Mouse (Mus musculus) stomach, embryonic 14.5 days (tissue): Measurements from ENCODE around the gene Morn1. TPM values are rescaled to one million over a fixed set of nuclear protein-coding genes. Genes with fewer than 3 reads are reported as not detected.
A peak's percentile ranks its signal among the peaks of the same experiment; 100 is the strongest.

Source experiments
- ATAC-seq: fragments of 200-750 bp; cut with Nextera tagmentation; 2 replicates; pipeline ENCODE4 v1.8.0; 2017; ENCODE audit warnings: low read depth, moderate TSS enrichment; ENCODE audit not compliant: insufficient number of reproducible peaks, insufficient read depth, low FRiP score
- H3K27ac ChIP-seq: fragments of 300-500 bp; sonication (generic); 2 replicates; pipeline ENCODE4 v1.5.1; 2014; ENCODE audit warnings: mild to moderate bottlenecking, low read length, moderate library complexity, mixed read lengths
- H3K27me3 ChIP-seq: fragments of 300-500 bp; sonication (generic); 2 replicates; pipeline ENCODE4 v1.6.1; 2014; ENCODE audit warnings: low read length, control low read depth, mixed read lengths; ENCODE audit not compliant: control insufficient read depth, insufficient read depth
- H3K36me3 ChIP-seq: fragments of 300-500 bp; sonication (generic); 2 replicates; pipeline ENCODE4 v1.6.1; 2014; ENCODE audit warnings: mild to moderate bottlenecking, control low read depth, low read length, moderate library complexity, mixed read lengths; ENCODE audit not compliant: control insufficient read depth, insufficient read depth
- H3K4me1 ChIP-seq: fragments of 300-500 bp; sonication (generic); 2 replicates; pipeline ENCODE4 v1.6.1; 2014; ENCODE audit warnings: low read length, control low read depth, mixed read lengths; ENCODE audit not compliant: control insufficient read depth, insufficient read depth
- H3K4me2 ChIP-seq: fragments of 300-500 bp; sonication (generic); replicated peaks from 2 replicates; pipeline ENCODE4 v1.6.1; 2014; ENCODE audit warnings: low read depth, low read length, control low read depth
- H3K4me3 ChIP-seq: fragments of 300-500 bp; sonication (generic); 2 replicates; pipeline ENCODE4 v1.5.1; 2014; ENCODE audit warnings: low read depth, low read length, control low read depth
- H3K9ac ChIP-seq: fragments of 300-500 bp; sonication (generic); replicated peaks from 2 replicates; pipeline ENCODE4 v1.6.1; 2014; ENCODE audit warnings: low read depth, mild to moderate bottlenecking, control low read depth, low read length, moderate library complexity, mixed read lengths
- H3K9me3 ChIP-seq: fragments of 300-500 bp; sonication (generic); 2 replicates; pipeline ENCODE4 v1.6.1; 2016; ENCODE audit warnings: low read depth, low read length, control low read depth; ENCODE audit not compliant: control insufficient read depth
- WGBS: fragments of 180-500 bp; shearing (Covaris S2); extraction: QIAGEN DNeasy Blood & Tissue Kit; methylation state at CpG from one replicate; pipeline ENCODE4 v1.1.7; 2014; 5-methylcytosine and 5-hydroxymethylcytosine counted together
- polyA plus RNA-seq: library from polyadenylated mRNA; unstranded; fragments of >200 nt; fragmentation: Nextera tagmentation; extraction: Ambion mirVana; gene quantifications from 2 replicates; pipeline ENCODE4 v1.2.1, GENCODE M21; 2014

The Morn1 gene
- polyA plus RNA-seq, 1 experiment from 2014 or later, result 4.8 TPM

DNA sequence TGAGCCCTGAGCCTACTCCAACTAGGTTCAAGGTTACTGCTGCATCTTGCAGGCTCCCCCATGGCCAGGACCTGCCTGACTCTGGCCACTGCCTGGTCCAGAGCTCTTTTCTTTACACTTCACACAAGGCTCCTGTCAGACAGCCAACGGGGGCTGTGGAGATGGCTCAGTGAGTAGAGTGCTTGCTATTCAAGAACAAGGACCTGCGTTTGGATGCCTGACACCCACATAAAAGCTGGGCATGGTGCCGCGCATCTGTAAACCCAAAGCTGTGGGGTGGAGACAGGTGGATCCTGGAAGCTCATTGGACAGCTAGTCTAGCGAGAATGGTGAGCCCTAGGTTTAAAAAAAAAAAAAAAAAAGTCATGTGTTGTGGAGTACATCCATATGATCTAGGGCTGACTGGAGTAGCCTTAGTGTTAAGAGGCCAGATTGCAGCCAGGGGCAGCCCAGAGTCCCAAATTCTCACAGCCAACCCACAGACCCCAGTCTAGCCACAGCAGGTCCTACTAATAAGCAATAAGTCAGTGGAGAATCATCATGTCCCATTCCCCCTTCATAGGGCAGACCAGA is 85.7 kb downstream of the Morn1 start:
- Histone ChIP-seq H3K9ac (no peak overlapping the region), H3K27ac (no peak overlapping the region), H3K4me3 (no peak overlapping the region), H3K27me3 (no peaks in the 10 kb centered on the region), H3K4me2 (no peak overlapping the region), H3K9me3 (no peaks in the 10 kb centered on the region), H3K4me1 (peaks cover 60% of the 10 kb centered on the region), H3K36me3 (no peaks in the 10 kb centered on the region)
- ATAC-seq, result no peak
- WGBS, result 81% methylated on average over 5 of the region's 5 CpGs

DNA sequence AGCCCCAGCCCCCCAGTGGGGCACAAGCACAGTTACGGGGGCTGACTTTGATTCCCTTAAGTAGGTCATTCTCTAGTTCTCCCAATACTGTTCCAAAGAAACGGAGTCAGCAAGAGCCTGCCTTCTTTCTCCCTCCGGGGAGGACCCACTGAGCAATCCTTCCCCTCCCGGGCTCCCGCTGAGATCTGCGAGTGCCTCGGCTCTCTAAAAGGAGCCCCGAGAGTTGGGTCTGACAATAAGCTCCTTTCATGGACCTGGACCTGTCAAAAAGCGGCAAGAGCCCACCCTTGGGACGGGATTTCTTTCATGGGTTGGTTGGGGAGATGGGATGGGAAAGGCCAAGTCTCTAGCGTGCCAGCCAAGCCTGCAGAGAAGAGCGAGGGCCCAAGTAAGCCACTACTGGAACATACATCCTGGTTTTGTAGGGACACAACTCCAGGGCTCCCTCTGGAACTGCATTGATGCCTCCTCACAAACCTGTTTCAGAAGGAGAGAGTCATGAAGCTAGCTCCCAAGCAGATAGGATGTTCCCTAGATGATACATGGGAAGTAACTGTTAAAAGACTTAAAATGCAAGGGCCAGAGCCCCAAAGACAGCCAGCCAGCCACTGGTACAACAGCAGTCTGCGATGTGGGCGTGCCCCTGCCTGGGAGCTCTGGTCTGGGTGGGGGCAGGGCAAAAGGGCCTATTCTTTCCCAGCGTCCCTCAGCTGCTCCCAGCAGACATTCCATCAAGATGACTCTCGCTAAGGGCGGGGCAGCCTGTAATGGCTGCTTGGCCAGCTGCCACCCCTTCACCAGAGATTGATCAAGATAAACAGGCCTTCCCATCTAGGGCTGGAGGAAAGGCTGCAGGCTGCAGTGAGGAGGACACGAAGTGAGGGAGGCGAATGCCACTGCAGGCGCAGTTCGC is 86.8 kb downstream of the Morn1 start:
- H3K4me3 ChIP-seq, result no peak overlapping the region
- H3K36me3 ChIP-seq, result no peaks in the 10 kb centered on the region

GRCm38 (mm10) chr4:155173822-155174785 is 87.7 kb downstream of the Morn1 start:
- 12% methylated on average over 16 of the region's 17 CpGs for WGBS
- ATAC-seq, result no peak; the same call in 1 of the 2 replicates
- no peaks in the 10 kb centered on the region for H3K27me3 ChIP-seq

More for the DNA sequence above, 86.8 kb downstream of the Morn1 start:
- peak; percentile 92 for ATAC-seq
- 14% methylated on average over 21 of the region's 21 CpGs for WGBS
- H3K4me1 ChIP-seq, result peaks cover 72% of the 10 kb centered on the region
- no peaks in the 10 kb centered on the region for H3K27me3 ChIP-seq
- H3K27ac ChIP-seq, result peak overlapping the region; percentile 99
- H3K4me2 ChIP-seq, result peak overlapping the region; percentile 33
- H3K9ac ChIP-seq, result no peak overlapping the region; the same call in 1 of the 2 replicates
- H3K9me3 ChIP-seq, result no peaks in the 10 kb centered on the region

GRCm38 (mm10) chr4:155176210-155176609 is 89.8 kb downstream of the Morn1 start:
- WGBS, result 64% methylated on average over 3 of the region's 3 CpGs
- Histone ChIP-seq H3K9me3 (no peaks in the 10 kb centered on the region), H3K4me2 (no peak overlapping the region), H3K27me3 (no peaks in the 10 kb centered on the region), H3K27ac (peak overlapping the region; percentile 2; the same call in 1 of the 2 replicates), H3K4me3 (no peak overlapping the region), H3K9ac (no peak overlapping the region), H3K4me1 (peaks cover 76% of the 10 kb centered on the region), H3K36me3 (no peaks in the 10 kb centered on the region)
- no peak for ATAC-seq

More at GRCm38 (mm10) chr4:155173822-155174785, 87.7 kb downstream of the Morn1 start:
- no peak overlapping the region for H3K4me3 ChIP-seq
- no peaks in the 10 kb centered on the region for H3K36me3 ChIP-seq
- no peaks in the 10 kb centered on the region for H3K9me3 ChIP-seq
- H3K9ac ChIP-seq, result no peak overlapping the region
- H3K27ac ChIP-seq, result peak overlapping the region; percentile 99
- peaks cover 81% of the 10 kb centered on the region for H3K4me1 ChIP-seq
- peak overlapping the region; percentile 33 for H3K4me2 ChIP-seq

DNA sequence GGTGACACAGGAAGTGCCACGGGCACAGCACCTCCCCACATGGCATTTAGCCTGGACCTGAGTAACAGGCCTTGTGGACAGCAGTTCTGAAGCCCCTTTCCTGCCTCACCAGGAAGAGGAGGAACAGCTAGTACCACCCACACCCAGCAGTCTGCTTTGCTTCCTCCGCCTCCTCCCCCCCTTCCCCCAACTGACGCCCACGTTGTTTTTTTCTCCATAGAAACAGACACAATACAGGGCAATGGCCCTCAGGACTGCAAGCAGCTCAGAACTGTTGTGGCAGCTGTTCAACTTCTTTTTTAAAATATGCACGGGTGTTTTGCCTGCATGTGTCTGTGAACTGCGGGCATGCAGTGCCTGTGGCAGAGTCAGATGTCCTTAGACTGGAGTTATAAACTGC is 91.9 kb downstream of the Morn1 start:
- no peaks in the 10 kb centered on the region for H3K36me3 ChIP-seq
- 14% methylated on average over 6 of the region's 6 CpGs for WGBS
- ATAC-seq, result peak; percentile 26; the same call in 1 of the 2 replicates
- no peaks in the 10 kb centered on the region for H3K9me3 ChIP-seq
- H3K4me3 ChIP-seq, result no peak overlapping the region
- H3K4me2 ChIP-seq, result peak overlapping the region; percentile 22
- H3K9ac ChIP-seq, result no peak overlapping the region
- H3K27me3 ChIP-seq, result no peaks in the 10 kb centered on the region
- peak overlapping the region; percentile 90 for H3K27ac ChIP-seq
- peaks cover 61% of the 10 kb centered on the region for H3K4me1 ChIP-seq

- Histone ChIP-seq H3K27me3 (no peaks in the 10 kb centered on the region), H3K9me3 (no peaks in the 10 kb centered on the region), H3K9ac (no peak overlapping the region), H3K4me2 (peak overlapping the region; percentile 22; the same call in 1 of the 2 replicates), H3K36me3 (no peaks in the 10 kb centered on the region), H3K4me1 (peaks cover 59% of the 10 kb centered on the region), H3K27ac (peak overlapping the region; percentile 90), H3K4me3 (no peak overlapping the region)
- 35% methylated on average over 3 of the region's 3 CpGs for WGBS
- no peak for ATAC-seq
Measured at GRCm38 (mm10) chr4:155178981-155179512, 92.7 kb downstream of the Morn1 start.

- H3K27me3 ChIP-seq, result no peaks in the 10 kb centered on the region
- no peak for ATAC-seq
- H3K9ac ChIP-seq, result no peak overlapping the region
- WGBS, result 85% methylated on average over 7 of the region's 7 CpGs
- H3K36me3 ChIP-seq, result no peaks in the 10 kb centered on the region; the same call in 1 of the 2 replicates
- H3K4me1 ChIP-seq, result peaks cover 62% of the 10 kb centered on the region
- H3K4me2 ChIP-seq, result no peak overlapping the region
- no peaks in the 10 kb centered on the region for H3K9me3 ChIP-seq
- H3K27ac ChIP-seq, result peak overlapping the region; percentile 88; the same call in 1 of the 2 replicates
- no peak overlapping the region for H3K4me3 ChIP-seq
Measured at GRCm38 (mm10) chr4:155183201-155183600, 96.8 kb downstream of the Morn1 start.
